Mouse (Mus musculus) lung, adult 2 months (tissue): ENCODE results near the gene Fhl4.

Experiments
- CTCF ChIP-seq: fragments of 200-500 bp; IDR thresholded peaks from 2 replicates; pipeline ENCODE4 v1.5.1; 2011; ENCODE audit warnings: mild to moderate bottlenecking, low read length, control low read depth; ENCODE audit not compliant: insufficient read depth
- POLR2A ChIP-seq: fragments of 200-500 bp; IDR thresholded peaks from 2 replicates; pipeline ENCODE4 v1.6.1; 2011; ENCODE audit warnings: low read depth, mild to moderate bottlenecking, control low read depth, low read length, borderline replicate concordance; ENCODE audit errors: extremely low read depth

DNA sequence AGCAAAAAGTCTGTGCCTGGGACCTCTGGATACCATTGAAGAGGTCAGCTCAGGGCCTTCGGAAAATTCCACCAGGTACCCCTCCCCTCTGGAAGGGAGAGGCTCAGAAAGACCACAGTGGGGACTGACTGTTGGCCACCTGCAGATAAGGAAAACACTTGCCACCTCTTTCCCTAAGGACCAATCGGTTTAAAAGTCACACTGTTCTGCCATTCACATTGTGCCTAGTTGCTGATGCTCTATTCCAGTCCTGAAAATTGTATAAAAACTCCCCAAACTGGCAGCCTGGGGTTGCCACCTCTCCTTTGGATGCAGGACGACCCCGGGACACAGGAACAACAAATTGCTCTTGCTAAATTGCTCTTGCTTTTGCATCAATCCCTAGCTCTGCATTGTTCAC, 49.8 kb downstream of the Fhl4 start:
- TF ChIP-seq CTCF (no peak), POLR2A (no peak)
